Comparison of ENCODE assay signal across 29 mouse cellular contexts in genomic region chr9:60431924-60432323, GRCm38 (mm10).
DNase-seq lines count a peak whose midpoint lies in the region; ATAC-seq lines count a peak whose summit lies in the region.
"Had no signal": no experiment of that assay in that cellular context is flagged by ENCODE, and none has a peak within 500 bp of the region (broad histone marks: within the 10 kb centered on the region; RNA-seq: fewer than 3 reads in every experiment).

No protein-coding gene starts in this region.

- no peak overlapping the region for H3K4me2 ChIP-seq in midbrain, embryonic 13.5 days (replicated peaks)
- H3K4me2 ChIP-seq: embryonic facial prominence, embryonic 13.5 days; limb, embryonic 15.5 days; liver, embryonic 15.5 days; lung, embryonic 15.5 days had no signal

- no peaks in the 10 kb centered on the region for H3K9me3 ChIP-seq in midbrain, embryonic 10.5 days (replicated peaks)
- no peaks in the 10 kb centered on the region for H3K9me3 ChIP-seq in midbrain, embryonic 13.5 days
- H3K9me3 ChIP-seq: embryonic facial prominence, embryonic 13.5 days; G1E; heart, embryonic 10.5 days; hindbrain, embryonic 10.5 days; limb, embryonic 15.5 days; liver, embryonic 15.5 days; lung, embryonic 15.5 days had no signal

- WGBS in midbrain, embryonic 10.5 days: 89% methylated on average over 4 of the region's 4 CpGs
- WGBS in midbrain, embryonic 13.5 days: 92% methylated on average over 4 of the region's 4 CpGs

- H3K27ac ChIP-seq in midbrain, embryonic 10.5 days (replicated peaks): 0 out of 2 replicates have a peak overlapping the region, but pooled peaks have one; percentile 24
- no peak overlapping the region for H3K27ac ChIP-seq in midbrain, embryonic 13.5 days
- H3K27ac ChIP-seq: embryonic facial prominence, embryonic 13.5 days; gastrocnemius, adult 2 months; heart, embryonic 10.5 days; hindbrain, embryonic 10.5 days; hindbrain, postnatal 0 days; limb, embryonic 15.5 days; liver, embryonic 15.5 days; lung, embryonic 15.5 days had no signal

- peaks cover 20% of the 10 kb centered on the region for H3K4me1 ChIP-seq in midbrain, embryonic 10.5 days
- H3K4me1 ChIP-seq in midbrain, embryonic 13.5 days (replicated peaks): peaks cover 19% of the 10 kb centered on the region
- H3K4me1 ChIP-seq: liver, embryonic 15.5 days; lung, embryonic 15.5 days had no signal

- 0 out of 2 replicates have a peak, but pooled peaks cover 4% of the 10 kb centered on the region for H3K36me3 ChIP-seq in midbrain, embryonic 10.5 days
- no peaks in the 10 kb centered on the region for H3K36me3 ChIP-seq in midbrain, embryonic 13.5 days
- H3K36me3 ChIP-seq: G1E; hindbrain, embryonic 10.5 days; limb, embryonic 15.5 days; liver, embryonic 15.5 days; lung, embryonic 15.5 days had no signal

- H3K27me3 ChIP-seq in midbrain, embryonic 10.5 days (ENCODE audit: low read depth, poor library complexity, severe bottlenecking): no peaks in the 10 kb centered on the region
- H3K27me3 ChIP-seq in midbrain, embryonic 13.5 days: no peaks in the 10 kb centered on the region
- H3K27me3 ChIP-seq: CH12.LX; limb, embryonic 15.5 days; liver, embryonic 15.5 days; lung, embryonic 15.5 days had no signal

- no peak overlapping the region for H3K9ac ChIP-seq in midbrain, embryonic 13.5 days (replicated peaks)
- H3K9ac ChIP-seq: embryonic facial prominence, embryonic 13.5 days; limb, embryonic 15.5 days; liver, embryonic 15.5 days; lung, embryonic 15.5 days had no signal

- ATAC-seq in midbrain, embryonic 13.5 days: no peak
- no peak for ATAC-seq in cerebellum, adult (ENCODE audit: insufficient number of reproducible peaks, low FRiP score, low TSS enrichment)
- ATAC-seq in erythroblast, adult 5-6 weeks (replicated peaks; ENCODE audit: low FRiP score, poor library complexity, severe bottlenecking): no peak
- ATAC-seq: forebrain, embryonic 14.5 days; hindbrain, postnatal 0 days; intestine, embryonic 16.5 days had no signal

- DNase-seq in midbrain, embryonic 10.5 days (ENCODE audit: low spot score): no peak
- peak; percentile 27 for DNase-seq in kidney, adult 9 months
- peak; percentile 17 to 58 for DNase-seq in kidney, postnatal 25 days
- peak; percentile 10 for DNase-seq in skeletal muscle tissue, adult 2 months (ENCODE audit: low read depth, low spot score)
- no peak for DNase-seq in spleen, adult 12 weeks (ENCODE audit: low spot score)
- DNase-seq: adrenal gland, adult 2 months; B cell, adult 2 months; cerebellum, adult 2 months; cerebellum, postnatal 25 days; gastrocnemius, adult 2 months; layer of hippocampus, adult 9-11 months; left cerebral cortex, postnatal 4 days; lung, postnatal 4 days; right cerebral cortex, postnatal 14 days; thymus, postnatal 25 days had no signal

- H3K4me3 ChIP-seq in midbrain, embryonic 10.5 days: no peak overlapping the region
- H3K4me3 ChIP-seq in midbrain, embryonic 13.5 days (replicated peaks): no peak overlapping the region
- H3K4me3 ChIP-seq: embryonic facial prominence, embryonic 13.5 days; gastrocnemius, adult 2 months; heart, embryonic 10.5 days; hindbrain, embryonic 10.5 days; limb, embryonic 15.5 days; liver, embryonic 15.5 days; lung, embryonic 15.5 days had no signal

Comparison
In these comparisons a context has a peak if more than half of its experiments do, and no peak if none do; other contexts are left out.
1. DNase-seq: peak in kidney, adult 9 months (single experiment), kidney, postnatal 25 days (2 of 2) and skeletal muscle tissue, adult 2 months (single experiment); none in midbrain, embryonic 10.5 days (single experiment) and spleen, adult 12 weeks (single experiment).